Mouse (Mus musculus) limb, embryonic 12.5 days (tissue): ENCODE data around the gene Hsd17b1. TPM values are rescaled to one million over a fixed set of nuclear protein-coding genes. Genes with fewer than 3 reads are reported as not detected.

ENCODE experiments used
- ATAC-seq: fragments of 200-750 bp; cut with Nextera tagmentation; 2 replicates; pipeline ENCODE4 v1.8.0; 2017; ENCODE audit warnings: low read depth, moderate TSS enrichment; ENCODE audit not compliant: insufficient number of reproducible peaks, insufficient read depth, low FRiP score, low TSS enrichment
- H3K27ac ChIP-seq: fragments of 300-500 bp; sonication (generic); 2 replicates; pipeline ENCODE4 v1.5.1; 2016; ENCODE audit warnings: mild to moderate bottlenecking, moderate library complexity
- H3K27me3 ChIP-seq: fragments of 300-500 bp; sonication (generic); 2 replicates; pipeline ENCODE4 v1.6.1; 2016; ENCODE audit warnings: mild to moderate bottlenecking, moderate library complexity
- H3K36me3 ChIP-seq: fragments of 300-500 bp; sonication (generic); 2 replicates; pipeline ENCODE4 v1.6.1; 2016; ENCODE audit warnings: mild to moderate bottlenecking, moderate library complexity
- H3K4me1 ChIP-seq: fragments of 300-500 bp; sonication (generic); replicated peaks from 2 replicates; pipeline ENCODE4 v1.6.1; 2016
- H3K4me2 ChIP-seq: fragments of 300-500 bp; sonication (generic); 2 replicates; pipeline ENCODE4 v1.6.1; 2016; ENCODE audit warnings: mild to moderate bottlenecking, moderate library complexity
- H3K4me3 ChIP-seq: fragments of 300-500 bp; sonication (generic); replicated peaks from 2 replicates; pipeline ENCODE4 v1.5.1; 2016; ENCODE audit warnings: mild to moderate bottlenecking
- H3K9ac ChIP-seq: fragments of 300-500 bp; sonication (generic); replicated peaks from 2 replicates; pipeline ENCODE4 v1.6.1; 2016; ENCODE audit warnings: mild to moderate bottlenecking, moderate library complexity
- H3K9me3 ChIP-seq: fragments of 300-500 bp; sonication (generic); 2 replicates; pipeline ENCODE4 v1.6.1; 2016; ENCODE audit warnings: mild to moderate bottlenecking, moderate library complexity
- WGBS: fragments of 180-500 bp; shearing (Covaris S2); methylation state at CpG from one replicate; pipeline ENCODE4 v1.1.7; 2016; 5-methylcytosine and 5-hydroxymethylcytosine counted together
- polyA plus RNA-seq: library from polyadenylated mRNA; unstranded; fragments of >200 nt; fragmentation: Nextera tagmentation; extraction: Ambion mirVana; gene quantifications from 2 replicates; pipeline ENCODE4 v1.2.1, GENCODE M21; 2016

Gene Hsd17b1
- polyA plus RNA-seq, 1 experiment from 2014 or later: not detected

GRCm38 (mm10) chr11:101071810-101072428 lies 6.3 kb upstream of the Hsd17b1 start:
- Histone ChIP-seq H3K4me3 (no peak overlapping the region), H3K27me3 (peaks cover 50% of the 10 kb centered on the region), H3K9ac (no peak overlapping the region), H3K27ac (no peak overlapping the region), H3K4me2 (no peak overlapping the region), H3K36me3 (no peaks in the 10 kb centered on the region), H3K4me1 (peaks cover 14% of the 10 kb centered on the region), H3K9me3 (no peaks in the 10 kb centered on the region)
- ATAC-seq: no peak
- WGBS: 67% methylated on average over 14 of the region's 14 CpGs

DNA sequence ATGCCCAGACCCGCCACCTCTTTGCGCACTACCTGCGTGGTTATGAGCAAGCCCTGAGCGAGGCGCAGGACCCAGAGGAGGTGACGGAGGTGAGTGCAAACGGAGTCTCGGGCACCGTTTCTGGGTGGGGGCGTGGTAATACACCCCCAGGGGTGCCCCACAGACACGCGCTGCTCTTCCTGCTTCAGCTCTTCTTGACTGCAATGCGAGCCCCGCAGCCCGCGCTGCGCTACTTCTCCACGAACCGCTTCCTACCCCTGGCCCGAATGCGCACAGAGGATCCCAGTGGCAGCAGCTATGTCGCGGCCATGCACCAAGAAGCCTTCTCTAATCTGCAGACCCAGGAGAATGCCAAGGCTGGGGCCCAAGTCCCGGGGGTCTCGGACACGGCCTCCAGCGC lies 1.5 kb downstream of the Hsd17b1 start:
- Histone ChIP-seq H3K4me2 (peak overlapping the region; percentile 11), H3K27me3 (peaks cover 62% of the 10 kb centered on the region), H3K4me1 (peaks cover 14% of the 10 kb centered on the region), H3K27ac (no peak overlapping the region), H3K36me3 (peaks cover 2% of the 10 kb centered on the region), H3K9ac (no peak overlapping the region), H3K4me3 (peak overlapping the region; percentile 16; the same call in 1 of the 2 replicates), H3K9me3 (no peaks in the 10 kb centered on the region)
- no peak for ATAC-seq
- WGBS: 3% methylated on average over 27 of the region's 27 CpGs

DNA sequence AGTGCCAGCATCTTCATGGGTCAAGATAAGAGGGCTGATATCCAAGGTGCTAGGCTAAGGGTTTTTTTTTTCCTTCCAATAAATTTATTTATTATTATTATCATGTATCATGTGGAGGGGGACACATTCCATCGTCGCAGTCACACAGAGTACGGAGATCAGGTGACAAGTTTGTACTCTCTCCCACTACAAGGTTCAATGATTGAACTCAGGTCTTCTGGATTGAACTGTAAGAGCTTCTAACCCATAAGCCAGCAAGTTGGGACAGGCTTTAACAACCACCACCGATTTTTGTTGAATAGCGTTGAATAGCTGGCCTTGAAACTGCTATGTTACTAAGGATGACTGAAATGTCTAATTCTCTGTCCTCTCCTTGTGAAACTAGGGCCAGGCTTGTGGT lies 2.2 kb downstream of the Hsd17b1 start:
- Histone ChIP-seq H3K27me3 (peaks cover 62% of the 10 kb centered on the region), H3K4me2 (no peak overlapping the region), H3K36me3 (peaks cover 9% of the 10 kb centered on the region), H3K4me1 (peaks cover 14% of the 10 kb centered on the region), H3K4me3 (no peak overlapping the region), H3K9ac (no peak overlapping the region), H3K27ac (no peak overlapping the region), H3K9me3 (no peaks in the 10 kb centered on the region)
- no peak for ATAC-seq
- 61% methylated on average over 5 of the region's 5 CpGs for WGBS

DNA sequence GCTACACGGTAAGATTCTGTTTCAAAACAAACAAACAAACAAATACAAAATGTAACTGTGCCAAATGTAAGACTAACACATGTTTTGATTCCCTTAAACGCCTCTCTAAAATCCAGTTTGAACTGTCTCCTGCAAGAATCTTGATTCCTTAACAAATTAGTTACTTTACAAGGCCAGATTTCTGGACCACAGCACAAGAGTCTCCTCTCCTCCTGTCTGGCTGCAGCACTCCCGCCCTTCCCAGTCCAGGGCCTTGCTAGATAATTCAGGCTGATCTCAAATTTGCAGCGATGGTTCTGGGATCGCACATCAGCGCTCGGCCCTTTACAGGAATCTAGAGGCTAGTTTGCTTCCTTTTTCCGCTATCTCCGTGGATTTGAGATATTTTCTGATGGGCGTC lies 3.4 kb downstream of the Hsd17b1 start:
- peaks cover 53% of the 10 kb centered on the region for H3K27me3 ChIP-seq
- 7% methylated on average over 10 of the region's 10 CpGs for WGBS

GRCm38 (mm10) chr11:101082208-101083082 lies 4.2 kb downstream of the Hsd17b1 start, which contains the start of gene Coasy:
TSS of gene Coasy (plus strand) at chr11:101082565.
- peak within 1 kb of the TSS; percentile 99 for H3K4me2 ChIP-seq
- H3K9me3 ChIP-seq: no peaks in the 10 kb centered on the region
- H3K4me3 ChIP-seq: peak within 1 kb of the TSS; percentile 86
- WGBS: under 1% methylated on average over 51 of the region's 51 CpGs
- peaks cover 45% of the 10 kb centered on the region for H3K27me3 ChIP-seq
- peaks cover 25% of the 10 kb centered on the region for H3K4me1 ChIP-seq
- H3K27ac ChIP-seq: peak within 1 kb of the TSS; percentile 88
- peak within 1 kb of the TSS; percentile 88 for H3K9ac ChIP-seq
- H3K36me3 ChIP-seq: peaks cover 15% of the 10 kb centered on the region
- peak; percentile 73 for ATAC-seq

More for the DNA sequence above, 3.4 kb downstream of the Hsd17b1 start:
- H3K27ac ChIP-seq: no peak overlapping the region
- H3K4me1 ChIP-seq: peaks cover 24% of the 10 kb centered on the region
- H3K36me3 ChIP-seq: peaks cover 15% of the 10 kb centered on the region
- no peak for ATAC-seq
- H3K4me2 ChIP-seq: peak overlapping the region; percentile 99
- peak overlapping the region; percentile 86 for H3K4me3 ChIP-seq
- H3K9ac ChIP-seq: peak overlapping the region; percentile 35
- no peaks in the 10 kb centered on the region for H3K9me3 ChIP-seq

DNA sequence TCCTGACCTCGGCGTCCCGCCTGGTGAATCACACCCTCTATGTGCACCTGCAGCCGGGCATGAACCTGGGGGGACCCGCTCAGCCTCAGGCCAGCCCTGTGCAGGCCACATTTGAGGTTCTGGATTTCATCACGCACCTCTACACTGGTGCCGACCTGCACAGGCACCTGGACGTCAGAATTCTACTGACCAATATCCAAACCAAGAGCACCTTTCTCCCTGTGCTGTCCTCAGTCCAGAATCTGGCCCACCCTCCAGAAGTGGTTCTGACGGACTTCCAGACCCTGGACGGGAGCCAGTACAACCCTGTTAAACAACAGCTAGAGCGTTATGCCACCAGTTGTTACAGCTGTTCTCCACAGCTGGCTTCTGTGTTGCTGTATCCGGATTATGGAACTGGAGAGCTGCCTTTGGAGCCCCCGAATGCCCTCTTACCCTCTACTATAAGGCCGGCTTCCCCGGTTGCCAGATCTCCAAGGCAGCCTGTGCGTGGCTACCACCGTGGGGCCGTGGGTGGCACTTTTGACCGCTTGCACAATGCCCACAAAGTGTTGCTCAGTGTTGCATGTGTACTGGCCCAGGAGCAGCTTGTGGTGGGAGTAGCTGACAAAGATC lies 5.0 kb downstream of the Hsd17b1 start:
- H3K27ac ChIP-seq: peak overlapping the region; percentile 88
- peaks cover 32% of the 10 kb centered on the region for H3K4me1 ChIP-seq
- ATAC-seq: 0 out of 2 replicates have a peak, but pooled peaks have one; percentile 1

DNA sequence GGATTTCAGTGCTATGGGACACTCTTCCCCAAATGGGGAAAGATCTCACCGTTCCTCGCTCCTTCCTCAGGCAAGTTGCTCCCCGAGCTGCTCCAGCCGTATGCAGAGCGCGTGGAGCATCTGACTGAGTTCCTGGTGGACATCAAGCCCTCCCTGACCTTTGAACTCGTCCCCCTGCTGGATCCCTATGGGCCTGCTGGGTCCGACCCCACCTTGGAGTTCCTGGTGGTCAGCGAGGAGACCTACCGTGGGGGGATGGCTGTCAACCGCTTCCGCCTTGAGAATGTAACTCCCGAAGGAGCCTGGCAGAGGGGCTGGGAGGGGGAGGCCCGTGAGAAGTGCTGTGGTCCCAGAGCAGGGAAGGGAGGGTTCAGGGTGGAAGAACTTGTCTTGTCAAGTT lies 6.0 kb downstream of the Hsd17b1 start:
- Histone ChIP-seq H3K4me2 (no peak overlapping the region), H3K27me3 (peaks cover 27% of the 10 kb centered on the region), H3K9ac (no peak overlapping the region), H3K27ac (no peak overlapping the region), H3K4me3 (no peak overlapping the region), H3K36me3 (peaks cover 23% of the 10 kb centered on the region), H3K9me3 (no peaks in the 10 kb centered on the region), H3K4me1 (peaks cover 36% of the 10 kb centered on the region)
- WGBS: 85% methylated on average over 14 of the region's 14 CpGs
- no peak for ATAC-seq

More for the DNA sequence above, 5.0 kb downstream of the Hsd17b1 start:
- WGBS: 33% methylated on average over 19 of the region's 19 CpGs
- peaks cover 38% of the 10 kb centered on the region for H3K27me3 ChIP-seq
- H3K9me3 ChIP-seq: no peaks in the 10 kb centered on the region
- peaks cover 15% of the 10 kb centered on the region for H3K36me3 ChIP-seq
- H3K4me3 ChIP-seq: peak overlapping the region; percentile 86
- H3K4me2 ChIP-seq: peak overlapping the region; percentile 99
- H3K9ac ChIP-seq: peak overlapping the region; percentile 88

DNA sequence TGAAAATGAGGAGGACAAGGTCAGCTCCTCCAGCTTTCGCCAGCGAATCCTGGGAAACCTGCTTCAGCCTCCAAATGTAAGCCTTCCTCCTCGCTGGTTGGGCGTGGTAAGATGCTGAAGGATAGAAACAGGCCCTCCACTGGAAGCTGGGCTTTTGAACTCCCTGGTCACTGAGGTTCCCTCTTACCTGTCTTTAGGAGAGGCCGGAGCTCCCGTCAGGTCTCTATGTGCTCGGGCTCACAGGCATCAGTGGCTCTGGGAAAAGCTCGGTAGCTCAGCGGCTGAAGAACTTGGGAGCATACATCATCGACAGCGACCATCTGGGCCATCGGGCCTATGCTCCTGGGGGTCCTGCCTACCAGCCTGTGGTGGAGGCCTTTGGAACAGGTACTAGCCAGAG lies 6.6 kb downstream of the Hsd17b1 start:
- Histone ChIP-seq H3K9me3 (no peaks in the 10 kb centered on the region), H3K9ac (no peak overlapping the region), H3K27ac (no peak overlapping the region), H3K36me3 (peaks cover 29% of the 10 kb centered on the region), H3K27me3 (peaks cover 21% of the 10 kb centered on the region), H3K4me2 (no peak overlapping the region), H3K4me1 (peaks cover 32% of the 10 kb centered on the region), H3K4me3 (no peak overlapping the region)
- no peak for ATAC-seq
- WGBS: 93% methylated on average over 12 of the region's 12 CpGs

GRCm38 (mm10) chr11:101085617-101086322 lies 7.6 kb downstream of the Hsd17b1 start:
- H3K36me3 ChIP-seq: peaks cover 38% of the 10 kb centered on the region
- H3K9ac ChIP-seq: no peak overlapping the region
- peak overlapping the region; percentile 83; the same call in 1 of the 2 replicates for H3K27ac ChIP-seq
- H3K4me2 ChIP-seq: 0 out of 2 replicates have a peak overlapping the region, but pooled peaks have one; percentile 93
- H3K27me3 ChIP-seq: peaks cover 12% of the 10 kb centered on the region
- no peak for ATAC-seq
- no peak overlapping the region for H3K4me3 ChIP-seq
- 92% methylated on average over 18 of the region's 18 CpGs for WGBS
- H3K9me3 ChIP-seq: no peaks in the 10 kb centered on the region
- peaks cover 30% of the 10 kb centered on the region for H3K4me1 ChIP-seq

DNA sequence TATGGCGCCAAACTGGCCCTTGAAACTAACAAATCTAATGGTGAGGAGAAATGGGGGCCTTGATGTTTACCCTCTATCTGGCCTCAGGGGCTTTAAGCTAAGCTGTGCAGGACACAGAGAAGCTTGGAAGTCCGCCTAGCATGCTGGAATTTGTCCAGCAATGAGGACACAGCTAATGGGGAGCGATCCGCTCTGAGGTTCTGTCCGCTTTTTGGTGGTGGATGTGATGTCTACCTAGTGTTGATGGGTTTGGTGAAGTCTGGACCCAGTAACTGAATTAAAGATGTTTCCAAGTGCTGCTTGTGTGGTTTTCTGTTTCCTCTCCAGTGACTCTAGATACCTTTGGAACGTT lies 8.1 kb downstream of the Hsd17b1 start:
- peak overlapping the region; percentile 83; the same call in 1 of the 2 replicates for H3K27ac ChIP-seq
- H3K27me3 ChIP-seq: peaks cover 7% of the 10 kb centered on the region
- no peak for ATAC-seq
- WGBS: 82% methylated on average over 6 of the region's 6 CpGs
- H3K9ac ChIP-seq: peak overlapping the region; percentile 85; the same call in 1 of the 2 replicates
- peak overlapping the region; percentile 93 for H3K4me2 ChIP-seq
- no peaks in the 10 kb centered on the region for H3K9me3 ChIP-seq
- H3K4me3 ChIP-seq: peak overlapping the region; percentile 87
- H3K4me1 ChIP-seq: peaks cover 30% of the 10 kb centered on the region
- peaks cover 43% of the 10 kb centered on the region for H3K36me3 ChIP-seq
